Mouse (Mus musculus) G1E (cell line): Measurements from ENCODE around the gene Rasgrp4. TPM values are rescaled to one million over a fixed set of nuclear protein-coding genes. Genes with fewer than 3 reads are reported as not detected.

ENCODE experiments used
- ATAC-seq: 2 replicates; pipeline ENCODE4 v1.8.0; 2016; ENCODE audit warnings: mild to moderate bottlenecking; ENCODE audit not compliant: insufficient number of reproducible peaks, poor library complexity, low FRiP score, severe bottlenecking; ENCODE audit errors: extremely low read depth
- DNase-seq: peaks from one replicate; pipeline ENCODE4 v3.0.0; 2012; ENCODE audit warnings: low spot score
- H3K27me3 ChIP-seq: 2 replicates; pipeline ENCODE4 v1.6.1; 2012; ENCODE audit warnings: mild to moderate bottlenecking, low read length, inconsistent platforms; ENCODE audit not compliant: insufficient read depth
- H3K36me3 ChIP-seq: replicated peaks from 2 replicates; pipeline ENCODE3; 2012; ENCODE audit warnings: mild to moderate bottlenecking, inconsistent platforms
- H3K4me1 ChIP-seq: 2 replicates; pipeline ENCODE4 v1.6.1; 2012; ENCODE audit warnings: low read depth, low read length, inconsistent platforms, mixed read lengths; ENCODE audit not compliant: insufficient read depth
- H3K4me3 ChIP-seq: 2 replicates; pipeline ENCODE4 v1.5.1; 2012; ENCODE audit warnings: low read depth, mild to moderate bottlenecking, inconsistent platforms, low read length, moderate library complexity, mixed read lengths
- H3K9me3 ChIP-seq: replicated peaks from 2 replicates; pipeline ENCODE4 v1.6.1; 2012; ENCODE audit warnings: inconsistent platforms
- CTCF ChIP-seq: IDR thresholded peaks from 2 replicates; pipeline ENCODE4 v1.5.1; 2012; ENCODE audit warnings: low read depth, low read length, inconsistent platforms, mixed read lengths
- GATA1 ChIP-seq: IDR thresholded peaks from 2 replicates; pipeline ENCODE4 v1.6.1; 2012; ENCODE audit warnings: borderline replicate concordance, low read length, inconsistent platforms, mixed read lengths
- GATA2 ChIP-seq: IDR thresholded peaks from 2 replicates; pipeline ENCODE4 v1.6.1; 2012; ENCODE audit warnings: low read depth, low read length, inconsistent platforms, borderline replicate concordance
- POLR2AphosphoS5 ChIP-seq: IDR thresholded peaks from 2 replicates; pipeline ENCODE4 v1.6.1; 2012; ENCODE audit warnings: low read depth, low read length, inconsistent platforms; ENCODE audit not compliant: insufficient replicate concordance
- TAL1 ChIP-seq: conservative IDR thresholded peaks from 2 replicates; pipeline ENCODE4 v1.6.1; 2012; ENCODE audit warnings: low read depth, low read length, inconsistent platforms, mixed read lengths
- polyA plus RNA-seq: library from polyadenylated mRNA; stranded (reverse); fragments of >175 nt; gene quantifications from 2 replicates; pipeline ENCODE4 v1.2.3, GENCODE M21; 2012
- total RNA-seq, 2 experiments: library from RNA; stranded (forward) in 1 of 2; stranded (reverse) in 1 of 2; fragments of 200-1000 nt in 1 of 2; fragments of >200 nt in 1 of 2; fragmentation: Nextera tagmentation in 1 of 2; gene quantifications; 2 replicates each; pipeline ENCODE4 v1.2.3; 2014 to 2017

Gene Rasgrp4
- total and polyA plus RNA-seq, 3 experiments, result 4.3 to 8.2 (median 5.8) TPM

GRCm38 (mm10) chr7:29168791-29169230, 34.2 kb downstream of the Rasgrp4 start:
- Histone ChIP-seq H3K36me3 (peaks cover 25% of the 10 kb centered on the region), H3K9me3 (peaks cover 25% of the 10 kb centered on the region), H3K27me3 (peaks cover 45% of the 10 kb centered on the region), H3K4me1 (peaks cover 34% of the 10 kb centered on the region), H3K4me3 (peak overlapping the region; percentile 71; the same call in 1 of the 2 replicates)
- TF ChIP-seq GATA1 (no peak), POLR2AphosphoS5 (no peak), CTCF (no peak), TAL1 (no peak), GATA2 (no peak)
- no peak for ATAC-seq
- no peak for DNase-seq

GRCm38 (mm10) chr7:29169231-29170065, 34.8 kb downstream of the Rasgrp4 start:
- no peak for DNase-seq
- peaks cover 34% of the 10 kb centered on the region for H3K4me1 ChIP-seq
- peaks cover 45% of the 10 kb centered on the region for H3K27me3 ChIP-seq

GRCm38 (mm10) chr7:29170066-29170754, 35.6 kb downstream of the Rasgrp4 start, which contains the start of the genes Ggn and Spred3:
Gene Ggn, plus strand, starts transcription at chr7:29170210.
Gene Spred3, minus strand, starts transcription at chr7:29170411.
- ATAC-seq (peak; percentile 42; the same call in 1 of the 2 replicates), DNase-seq (no peak)
- TF ChIP-seq CTCF (no peak), POLR2AphosphoS5 (no peak), GATA1 (no peak), GATA2 (no peak), TAL1 (no peak)
- H3K4me3 ChIP-seq, result peak within 1 kb of the TSS; percentile 71
- H3K36me3 ChIP-seq, result peaks cover 39% of the 10 kb centered on the region
- peaks cover 25% of the 10 kb centered on the region for H3K9me3 ChIP-seq
- H3K27me3 ChIP-seq, result peaks cover 43% of the 10 kb centered on the region
- H3K4me1 ChIP-seq, result peaks cover 34% of the 10 kb centered on the region

More at GRCm38 (mm10) chr7:29169231-29170065, 34.8 kb downstream of the Rasgrp4 start:
- TF ChIP-seq POLR2AphosphoS5, result no peak
- no peak for TF ChIP-seq CTCF
- TF ChIP-seq GATA2, result no peak
- no peak for TF ChIP-seq GATA1
- TF ChIP-seq TAL1, result no peak
- Histone ChIP-seq H3K36me3 (peaks cover 32% of the 10 kb centered on the region), H3K4me3 (peak overlapping the region; percentile 71), H3K9me3 (peaks cover 25% of the 10 kb centered on the region)
- peak; percentile 25; the same call in 1 of the 2 replicates for ATAC-seq

GRCm38 (mm10) chr7:29170755-29171561, 36.3 kb downstream of the Rasgrp4 start:
- Histone ChIP-seq H3K27me3 (peaks cover 43% of the 10 kb centered on the region), H3K36me3 (peaks cover 47% of the 10 kb centered on the region), H3K4me3 (peak overlapping the region; percentile 71; the same call in 1 of the 2 replicates), H3K4me1 (peaks cover 34% of the 10 kb centered on the region), H3K9me3 (peaks cover 25% of the 10 kb centered on the region)
- DNase-seq (peak; percentile 7), ATAC-seq (no peak)
- TF ChIP-seq TAL1 (no peak), GATA1 (no peak), CTCF (no peak), POLR2AphosphoS5 (no peak), GATA2 (no peak)

GRCm38 (mm10) chr7:29171562-29172097, 37.0 kb downstream of the Rasgrp4 start:
- Histone ChIP-seq H3K36me3 (peaks cover 53% of the 10 kb centered on the region), H3K4me1 (peaks cover 31% of the 10 kb centered on the region), H3K27me3 (peaks cover 36% of the 10 kb centered on the region), H3K4me3 (peak overlapping the region; percentile 71; the same call in 1 of the 2 replicates), H3K9me3 (peaks cover 25% of the 10 kb centered on the region)
- ATAC-seq (no peak), DNase-seq (peak; percentile 1)
- TF ChIP-seq GATA1, result no peak
